Mouse (Mus musculus): ENCODE measurements around the gene Ntm.

DNA sequence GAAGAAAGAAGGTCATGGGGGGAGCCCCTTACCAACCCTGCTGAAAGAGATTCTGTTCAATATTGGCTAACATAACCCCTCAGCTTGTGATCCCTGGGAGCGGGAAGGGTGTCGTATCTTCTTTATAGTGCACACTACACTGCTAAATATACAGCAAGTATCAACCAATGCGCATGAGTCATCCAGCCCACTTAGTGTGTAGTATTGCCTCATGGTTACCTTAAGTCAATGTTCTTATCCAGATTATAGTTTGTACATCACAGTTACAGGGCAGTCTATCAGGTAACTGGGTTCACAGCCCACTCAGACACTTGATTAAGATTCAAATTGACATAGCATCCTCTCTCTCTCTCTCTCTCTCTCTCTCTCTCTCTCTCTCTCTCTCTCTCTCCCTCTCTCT lies 636.7 kb downstream of the Ntm start:
- TF ChIP-seq CTCF (IDR thresholded peaks at IDR 0.05; ENCODE audit: borderline replicate concordance, extremely low read depth, insufficient read depth, insufficient read length) (no peak), POLR2A (IDR thresholded peaks at IDR 0.05; ENCODE audit: borderline replicate concordance, extremely low read depth, insufficient read depth, insufficient read length, poor library complexity, severe bottlenecking) (no peak)
